Mouse (Mus musculus): ENCODE results near the gene Kctd5. TPM values are rescaled to one million over a fixed set of nuclear protein-coding genes. Genes with fewer than 3 reads are reported as not detected.
"Not testable (repeated sequence)": the region's sequence is repeated elsewhere in the genome, so short reads cannot be mapped to it uniquely, and the experiment has no call there.

Kctd5 gene
- polyA plus RNA-seq (2015; fragmentation: Nextera tagmentation; extraction: Ambion mirVana) = 73.4 and 77.9 TPM in 2 replicates

DNA sequence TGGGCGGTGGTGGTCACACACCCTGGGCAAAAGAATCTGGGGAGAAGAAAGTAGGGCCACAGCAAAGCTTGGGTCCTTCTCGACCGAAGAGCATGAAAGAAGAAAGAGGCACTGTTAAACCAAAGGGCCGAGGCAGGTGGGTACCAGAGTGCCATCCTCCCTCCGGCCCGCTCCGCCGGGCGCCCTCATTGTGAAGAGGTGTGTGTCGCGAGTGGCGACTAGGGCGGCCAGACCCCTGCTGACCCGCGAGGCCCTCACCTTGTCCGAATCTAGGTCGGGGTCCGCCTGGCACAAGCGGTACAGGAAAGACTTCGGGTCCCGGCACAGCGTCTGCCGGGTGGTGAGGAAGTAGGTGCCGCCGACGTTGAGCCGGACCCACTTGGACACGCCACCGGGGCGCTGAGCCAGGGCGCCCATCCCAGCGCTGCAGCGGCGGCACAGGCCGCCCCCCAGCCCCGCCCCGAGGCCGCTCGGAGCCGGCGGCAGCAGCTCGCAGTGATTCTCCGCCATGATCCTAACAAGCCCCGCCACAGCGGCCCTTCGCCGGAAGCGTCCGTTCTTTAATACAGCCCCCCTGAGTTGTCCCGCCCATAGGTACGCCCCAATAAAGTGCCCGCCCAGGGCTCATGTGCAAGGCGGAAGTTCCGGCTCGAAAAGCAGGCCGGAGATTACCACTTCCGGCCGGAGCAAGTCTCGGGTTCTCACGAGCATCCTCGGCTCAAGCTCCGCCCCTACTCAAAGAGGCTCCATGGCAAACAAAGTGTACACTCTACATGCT lies at the start of gene Kctd5:
TSS of gene Kctd5 (minus strand) at position 567 of the 778 bp plus-strand sequence.
- peaks cover 7% of the 10 kb centered on the region for H3K36me3 ChIP-seq (replicated peaks)
- peak within 1 kb of the TSS; percentile 84 for H3K27ac ChIP-seq
- H3K27me3 ChIP-seq (replicated peaks) = no peaks in the 10 kb centered on the region
- H3K4me2 ChIP-seq = peak within 1 kb of the TSS; percentile 62
- H3K4me3 ChIP-seq = peak within 1 kb of the TSS; percentile 70
- H3K9me3 ChIP-seq = no peaks in the 10 kb centered on the region
- peak within 1 kb of the TSS; percentile 90 for H3K9ac ChIP-seq
- peaks cover 34% of the 10 kb centered on the region for H3K4me1 ChIP-seq
- WGBS = under 1% methylated on average over 60 of the region's 62 CpGs
- ATAC-seq (replicated peaks) = peak; percentile 98

DNA sequence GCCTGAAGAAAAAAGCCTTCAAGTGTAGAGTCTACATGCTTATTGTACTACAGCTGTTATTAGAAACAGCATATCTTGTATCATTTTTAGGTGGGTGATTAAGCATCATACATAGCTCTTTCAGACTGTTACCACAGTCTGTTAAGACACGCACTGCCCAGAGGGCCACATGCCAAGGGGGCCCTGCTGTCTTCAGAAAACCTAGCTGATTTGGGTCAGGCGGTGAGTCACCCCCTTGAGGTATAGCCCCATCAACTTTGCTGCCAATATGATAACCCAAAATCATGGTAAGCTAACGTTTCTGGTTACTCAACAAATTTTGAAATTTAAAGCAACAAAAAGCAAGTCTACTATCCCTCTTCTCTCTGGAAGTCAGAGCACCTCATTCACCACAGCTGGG lies 46.2 kb upstream of the Kctd5 start:
- no peak overlapping the region for H3K4me3 ChIP-seq
- no peaks in the 10 kb centered on the region for H3K36me3 ChIP-seq (replicated peaks)
- no peak overlapping the region for H3K4me2 ChIP-seq
- H3K9me3 ChIP-seq = no peaks in the 10 kb centered on the region
- H3K4me1 ChIP-seq = peaks cover 7% of the 10 kb centered on the region
- 95% methylated on average over 3 of the region's 3 CpGs for WGBS
- no peaks in the 10 kb centered on the region for H3K27me3 ChIP-seq (replicated peaks)
- no peak overlapping the region for H3K27ac ChIP-seq
- ATAC-seq (replicated peaks) = no peak
- H3K9ac ChIP-seq = no peak overlapping the region

DNA sequence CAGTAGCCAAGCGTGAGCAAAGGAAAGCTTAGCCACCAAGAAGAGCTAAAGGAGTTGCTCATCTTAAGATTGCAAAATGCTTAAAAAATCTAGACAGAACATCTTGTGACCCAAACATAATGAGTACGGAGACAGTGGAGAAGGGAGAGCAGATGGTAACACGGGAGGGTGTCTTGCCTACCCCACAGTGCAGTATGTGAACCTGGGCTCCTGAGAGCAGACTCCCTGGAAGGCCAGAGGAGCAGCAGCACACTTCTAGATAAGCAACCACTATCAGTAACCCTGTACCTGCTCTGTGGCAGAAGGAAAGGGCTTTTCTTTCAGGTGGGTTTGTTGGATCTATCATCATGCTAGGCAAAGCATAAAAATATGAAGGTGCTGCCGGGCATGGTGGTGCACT lies 39.7 kb upstream of the Kctd5 start:
- H3K4me2 ChIP-seq = no peak overlapping the region
- H3K4me3 ChIP-seq = no peak overlapping the region
- no peaks in the 10 kb centered on the region for H3K9me3 ChIP-seq
- H3K27me3 ChIP-seq (replicated peaks) = no peaks in the 10 kb centered on the region
- no peak overlapping the region for H3K9ac ChIP-seq
- H3K27ac ChIP-seq = no peak overlapping the region
- H3K36me3 ChIP-seq (replicated peaks) = 0 out of 2 replicates have a peak, but pooled peaks cover 11% of the 10 kb centered on the region
- ATAC-seq (replicated peaks) = no peak
- peaks cover 7% of the 10 kb centered on the region for H3K4me1 ChIP-seq
- WGBS = 84% methylated on average over 4 of the region's 4 CpGs

DNA sequence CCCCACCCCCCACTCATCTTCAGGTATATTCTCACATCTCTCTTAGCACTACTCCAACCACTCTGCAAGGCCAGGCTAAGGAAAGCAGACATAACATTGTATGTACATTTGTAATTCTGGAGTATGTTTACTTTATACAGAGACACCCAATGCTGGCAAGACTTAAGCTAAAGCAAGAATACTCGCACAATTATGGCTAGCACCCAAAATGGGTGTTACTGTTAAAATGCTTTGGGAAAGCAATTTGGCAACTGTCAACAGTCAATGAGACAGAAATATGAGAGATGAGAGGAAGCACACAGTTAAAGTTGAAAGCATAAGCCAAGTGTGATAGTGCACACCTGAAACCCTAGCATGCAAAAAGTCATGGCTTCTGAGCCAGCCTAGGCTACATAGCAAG lies 38.0 kb upstream of the Kctd5 start:
- H3K9me3 ChIP-seq = no peaks in the 10 kb centered on the region
- peaks cover 4% of the 10 kb centered on the region for H3K4me1 ChIP-seq
- H3K36me3 ChIP-seq (replicated peaks) = 0 out of 2 replicates have a peak, but pooled peaks cover 16% of the 10 kb centered on the region
- no peaks in the 10 kb centered on the region for H3K27me3 ChIP-seq (replicated peaks)
- H3K27ac ChIP-seq = no peak overlapping the region
- no peak overlapping the region for H3K4me3 ChIP-seq
- ATAC-seq (replicated peaks) = no peak
- 96% methylated on average over 1 of the region's 1 CpGs for WGBS
- no peak overlapping the region for H3K9ac ChIP-seq
- no peak overlapping the region for H3K4me2 ChIP-seq

DNA sequence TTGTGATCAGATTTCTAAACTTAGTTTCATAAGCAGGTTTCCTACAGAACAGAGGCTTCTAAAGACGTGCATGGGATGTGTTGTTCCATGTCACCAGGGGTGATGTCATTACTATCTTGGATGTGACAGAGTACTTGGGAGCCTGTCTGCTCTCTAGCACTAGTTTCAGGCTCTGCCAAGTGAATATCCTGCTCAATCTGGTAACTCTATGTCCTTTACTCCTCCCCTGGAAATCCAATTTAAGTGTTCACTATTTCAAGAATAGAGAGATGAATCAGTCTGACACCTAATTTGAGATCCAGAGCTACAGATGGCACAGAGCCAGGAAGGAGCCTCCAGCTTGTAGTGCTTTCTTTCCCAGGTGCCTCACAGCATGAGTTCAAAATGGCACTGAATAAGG lies 35.6 kb upstream of the Kctd5 start:
- Histone ChIP-seq H3K27me3 (replicated peaks) (no peaks in the 10 kb centered on the region), H3K9ac (no peak overlapping the region), H3K4me3 (no peak overlapping the region), H3K4me2 (no peak overlapping the region), H3K4me1 (no peaks in the 10 kb centered on the region), H3K27ac (no peak overlapping the region), H3K9me3 (no peaks in the 10 kb centered on the region), H3K36me3 (replicated peaks) (0 out of 2 replicates have a peak, but pooled peaks cover 23% of the 10 kb centered on the region)
- 74% methylated on average over 1 of the region's 1 CpGs for WGBS
- no peak for ATAC-seq (replicated peaks)

DNA sequence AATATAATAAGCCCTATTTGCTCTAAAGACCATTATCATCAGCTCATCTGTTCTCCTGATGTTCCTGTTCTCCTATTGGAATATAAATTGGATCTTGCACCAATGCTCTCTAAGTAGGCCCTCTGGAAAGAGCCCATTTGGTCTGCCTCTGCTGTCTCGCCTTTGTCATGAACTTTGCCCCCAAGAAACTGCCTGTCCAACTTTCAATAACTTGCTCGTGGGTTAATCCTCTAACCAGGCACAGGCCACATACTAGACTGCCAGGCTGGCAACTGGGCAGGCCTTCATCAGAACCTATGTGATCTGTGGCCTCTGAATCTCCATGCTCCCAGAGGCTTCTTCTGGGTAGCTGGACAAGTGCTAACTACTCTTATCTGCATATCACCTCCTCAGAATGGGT lies 31.8 kb upstream of the Kctd5 start:
- no peaks in the 10 kb centered on the region for H3K4me1 ChIP-seq
- H3K4me3 ChIP-seq = no peak overlapping the region
- no peaks in the 10 kb centered on the region for H3K9me3 ChIP-seq
- H3K27me3 ChIP-seq (replicated peaks) = no peaks in the 10 kb centered on the region
- WGBS = 79% methylated on average over 2 of the region's 2 CpGs
- no peak overlapping the region for H3K9ac ChIP-seq
- no peak overlapping the region for H3K27ac ChIP-seq
- H3K4me2 ChIP-seq = no peak overlapping the region
- ATAC-seq (replicated peaks) = no peak
- H3K36me3 ChIP-seq (replicated peaks) = peaks cover 17% of the 10 kb centered on the region; the same call in 1 of the 2 replicates

DNA sequence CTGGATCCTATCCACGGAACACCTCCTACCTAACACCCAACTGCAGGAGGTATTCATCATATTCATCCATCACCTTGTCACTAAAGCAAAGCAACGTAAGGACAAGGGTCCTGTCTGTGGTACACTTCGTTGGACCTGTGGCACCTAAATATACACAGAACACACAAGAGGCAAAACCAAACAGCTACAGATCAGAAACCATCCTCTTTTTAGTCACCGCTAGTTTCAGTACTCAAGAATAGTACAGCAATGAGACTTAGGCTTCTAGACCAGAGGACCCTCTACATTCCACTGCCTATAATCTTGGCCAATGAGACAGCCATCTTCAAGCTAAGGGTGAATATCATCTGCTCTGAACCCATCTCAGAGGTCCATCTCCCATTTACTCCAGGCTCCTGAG lies 25.1 kb upstream of the Kctd5 start:
- no peak for ATAC-seq (replicated peaks)
- 96% methylated on average over 4 of the region's 4 CpGs for whole genome bisulfite sequencing
- Histone ChIP-seq H3K4me3 (no peak overlapping the region), H3K9ac (no peak overlapping the region), H3K9me3 (no peaks in the 10 kb centered on the region), H3K36me3 (replicated peaks) (peaks cover 19% of the 10 kb centered on the region; the same call in 1 of the 2 replicates), H3K4me1 (no peaks in the 10 kb centered on the region), H3K4me2 (no peak overlapping the region), H3K27me3 (replicated peaks) (no peaks in the 10 kb centered on the region), H3K27ac (no peak overlapping the region)

DNA sequence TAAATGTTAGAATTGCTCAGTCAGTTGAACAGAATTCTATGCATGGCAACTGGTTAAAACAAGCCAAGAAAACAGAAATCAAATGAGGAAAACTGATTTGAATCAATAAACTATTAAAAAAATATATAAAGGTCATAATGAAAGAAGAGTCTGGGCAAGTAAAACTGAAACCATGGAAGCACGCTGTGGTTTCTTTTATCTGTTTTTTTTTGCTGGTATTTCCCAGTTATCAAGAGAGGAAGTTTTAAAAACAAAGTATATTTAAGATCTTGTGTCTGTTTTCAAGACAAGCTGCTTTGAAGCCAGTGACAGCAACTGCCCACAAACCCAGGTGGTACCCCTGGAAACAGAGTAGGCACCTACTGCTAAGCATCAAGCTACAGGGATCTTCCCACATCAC lies 17.3 kb upstream of the Kctd5 start:
- WGBS = 96% methylated on average over 1 of the region's 1 CpGs
- no peaks in the 10 kb centered on the region for H3K9me3 ChIP-seq
- H3K4me3 ChIP-seq = no peak overlapping the region
- H3K27ac ChIP-seq = no peak overlapping the region
- no peak for ATAC-seq (replicated peaks)
- H3K27me3 ChIP-seq (replicated peaks) = no peaks in the 10 kb centered on the region
- peaks cover 20% of the 10 kb centered on the region; the same call in 1 of the 2 replicates for H3K36me3 ChIP-seq (replicated peaks)
- H3K9ac ChIP-seq = no peak overlapping the region
- no peaks in the 10 kb centered on the region for H3K4me1 ChIP-seq
- no peak overlapping the region for H3K4me2 ChIP-seq

DNA sequence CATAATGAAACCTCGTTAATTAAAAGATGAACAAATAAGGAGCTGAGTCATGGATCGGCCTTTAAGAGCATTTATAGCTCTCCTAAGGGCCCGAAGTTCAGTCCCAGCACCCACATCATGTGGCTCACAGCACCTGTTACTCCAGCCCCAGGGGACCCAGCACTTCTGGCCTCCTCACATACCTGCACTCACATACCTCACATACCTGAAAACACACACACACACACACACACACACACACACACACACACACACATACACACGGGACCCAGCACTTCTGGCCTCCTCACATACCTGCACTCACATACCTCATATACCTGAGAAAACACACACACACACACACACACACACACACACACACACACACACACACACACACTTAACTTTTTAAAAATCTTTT lies 13.1 kb upstream of the Kctd5 start:
- not testable (repeated sequence) for ATAC-seq (replicated peaks); H3K27ac ChIP-seq; H3K27me3 ChIP-seq (replicated peaks); H3K9ac ChIP-seq; H3K9me3 ChIP-seq; H3K4me2 ChIP-seq; H3K4me1 ChIP-seq; H3K4me3 ChIP-seq
- H3K36me3 ChIP-seq (replicated peaks) = peaks cover 26% of the 10 kb centered on the region; the same call in 1 of the 2 replicates
- WGBS = 92% methylated on average over 4 of the region's 4 CpGs

DNA sequence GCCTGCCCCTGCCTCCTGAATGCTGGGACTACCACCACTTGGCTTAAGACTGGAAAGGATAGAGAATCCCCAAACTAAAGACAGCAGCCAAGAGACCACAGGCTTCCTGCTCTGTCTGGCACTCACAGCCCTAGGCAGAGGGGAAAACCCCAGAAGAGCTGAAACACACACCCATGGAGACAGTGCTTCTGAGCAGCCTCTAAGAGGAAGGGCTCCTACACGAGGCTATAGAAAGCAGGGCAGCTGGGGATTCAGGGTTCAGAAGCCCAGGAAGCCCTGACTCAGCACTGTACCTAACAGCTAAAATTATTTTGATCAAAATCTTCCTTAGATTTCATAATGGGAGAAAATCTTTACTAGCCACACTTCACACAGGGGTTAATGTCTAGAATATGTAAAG lies 11.3 kb upstream of the Kctd5 start:
- no peak overlapping the region for H3K9ac ChIP-seq
- no peak for ATAC-seq (replicated peaks)
- H3K9me3 ChIP-seq = no peaks in the 10 kb centered on the region
- no peaks in the 10 kb centered on the region for H3K27me3 ChIP-seq (replicated peaks)
- H3K4me2 ChIP-seq = no peak overlapping the region
- WGBS = 65% methylated on average over 1 of the region's 1 CpGs
- no peaks in the 10 kb centered on the region for H3K4me1 ChIP-seq
- peaks cover 25% of the 10 kb centered on the region; the same call in 1 of the 2 replicates for H3K36me3 ChIP-seq (replicated peaks)
- no peak overlapping the region for H3K4me3 ChIP-seq
- no peak overlapping the region for H3K27ac ChIP-seq

DNA sequence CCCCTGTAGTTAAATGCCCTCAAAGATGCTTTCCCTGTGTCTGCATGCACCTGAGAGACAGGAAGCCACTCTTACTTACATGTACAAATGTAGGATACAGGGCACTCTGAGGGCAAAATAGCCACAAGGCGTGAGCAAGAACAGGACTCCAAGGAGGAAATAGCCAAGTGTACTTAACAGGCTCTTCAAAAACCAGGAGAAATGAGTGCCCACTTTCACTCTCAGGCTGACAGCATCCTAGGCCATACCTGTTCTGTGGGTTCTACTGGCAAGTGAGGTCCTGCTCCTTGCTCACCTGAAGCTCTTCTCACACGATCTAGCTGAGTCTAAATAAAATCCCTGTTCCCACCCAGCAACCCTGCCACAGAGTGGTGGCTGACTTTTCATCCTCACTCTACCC lies 3.8 kb upstream of the Kctd5 start:
- peaks cover 24% of the 10 kb centered on the region for H3K36me3 ChIP-seq (replicated peaks)
- H3K4me2 ChIP-seq = no peak overlapping the region
- WGBS = 93% methylated on average over 2 of the region's 2 CpGs
- H3K4me1 ChIP-seq = peaks cover 5% of the 10 kb centered on the region
- H3K4me3 ChIP-seq = no peak overlapping the region
- ATAC-seq (replicated peaks) = no peak
- no peaks in the 10 kb centered on the region for H3K27me3 ChIP-seq (replicated peaks)
- H3K9me3 ChIP-seq = no peaks in the 10 kb centered on the region
- no peak overlapping the region for H3K9ac ChIP-seq
- H3K27ac ChIP-seq = no peak overlapping the region

DNA sequence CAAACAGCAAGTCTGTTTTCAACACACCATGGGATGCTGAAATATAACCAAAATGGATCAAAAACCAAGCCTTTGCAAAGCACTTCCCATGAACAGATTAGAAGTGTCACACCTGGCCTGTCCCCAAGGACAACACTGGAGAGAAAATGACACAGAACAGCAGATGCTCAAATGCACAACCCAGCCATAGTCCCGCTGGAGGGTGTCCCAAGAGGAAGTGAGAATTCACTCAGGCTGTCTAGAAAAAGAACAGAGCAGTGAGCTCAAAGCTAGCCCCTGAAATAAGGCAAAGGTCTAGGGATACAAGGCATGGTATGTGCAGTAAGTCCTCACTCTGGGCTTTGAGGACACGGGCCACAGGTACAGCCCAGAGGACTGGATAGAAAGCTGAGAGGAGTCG lies 3.8 kb downstream of the Kctd5 start:
- H3K27me3 ChIP-seq (replicated peaks) = no peaks in the 10 kb centered on the region
- no peak overlapping the region for H3K4me2 ChIP-seq
- 92% methylated on average over 3 of the region's 3 CpGs for WGBS
- H3K9me3 ChIP-seq = no peaks in the 10 kb centered on the region
- no peak for ATAC-seq (replicated peaks)
- peaks cover 35% of the 10 kb centered on the region for H3K4me1 ChIP-seq
- no peak overlapping the region for H3K9ac ChIP-seq
- no peak overlapping the region for H3K4me3 ChIP-seq
- no peak overlapping the region for H3K27ac ChIP-seq
- H3K36me3 ChIP-seq (replicated peaks) = no peaks in the 10 kb centered on the region

DNA sequence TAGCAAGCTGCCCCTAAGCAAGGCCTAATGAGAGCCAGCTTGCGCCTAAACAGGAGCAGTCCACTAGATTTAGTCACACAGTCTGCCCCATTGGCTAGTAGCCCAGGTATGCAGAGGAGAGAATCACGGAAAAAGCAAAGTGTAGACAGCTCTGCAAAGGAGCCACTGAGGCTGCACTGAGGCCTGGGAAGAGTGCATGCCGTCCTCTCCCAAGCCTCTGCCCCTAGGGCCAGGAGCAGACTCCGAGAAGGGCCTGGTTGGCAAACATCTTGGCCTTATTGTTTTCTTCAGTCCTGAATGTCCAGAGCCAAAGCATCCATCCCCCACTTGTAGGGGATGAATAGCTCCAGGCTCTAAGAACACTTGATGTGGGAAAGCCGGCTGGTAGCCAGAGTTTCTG lies 5.0 kb downstream of the Kctd5 start:
- Histone ChIP-seq H3K9me3 (no peaks in the 10 kb centered on the region), H3K4me1 (peaks cover 38% of the 10 kb centered on the region), H3K36me3 (replicated peaks) (no peaks in the 10 kb centered on the region), H3K4me2 (no peak overlapping the region), H3K9ac (no peak overlapping the region), H3K27ac (no peak overlapping the region), H3K4me3 (no peak overlapping the region), H3K27me3 (replicated peaks) (no peaks in the 10 kb centered on the region)
- no peak for ATAC-seq (replicated peaks)
- 85% methylated on average over 5 of the region's 5 CpGs for WGBS

All from midbrain, embryonic 15.5 days (tissue).